ENCODE assay signal across 23 mouse cellular contexts in genomic region chr2:164107125-164107874, GRCm38 (mm10). TPM values are rescaled to one million over a fixed set of nuclear protein-coding genes. Genes with fewer than 3 reads are reported as not detected.
A peak's percentile ranks its signal among the peaks of the same experiment; 100 is the strongest.
DNase-seq lines count a peak whose midpoint lies in the region; ATAC-seq and TF ChIP-seq lines count a peak whose summit lies in the region.
"Had no signal": no experiment of that assay in that cellular context is flagged by ENCODE, and none has a peak within 500 bp of the region (broad histone marks: within the 10 kb centered on the region; RNA-seq: fewer than 3 reads in every experiment).

No protein-coding gene starts in this region.

- H3K4me3 ChIP-seq in gastrocnemius, adult 2 months, result no peak overlapping the region
- H3K4me3 ChIP-seq in hindbrain, postnatal 0 days (ENCODE audit: low read length), result no peak overlapping the region
- no peak overlapping the region for H3K4me3 ChIP-seq in hindbrain, embryonic 14.5 days (replicated peaks; ENCODE audit: low read length)
- no peak overlapping the region for H3K4me3 ChIP-seq in limb, embryonic 13.5 days
- no peak overlapping the region for H3K4me3 ChIP-seq in forebrain, embryonic 10.5 days
- H3K4me3 ChIP-seq: forebrain, embryonic 15.5 days; hindbrain, embryonic 12.5 days; liver, embryonic 12.5 days; stomach, embryonic 15.5 days had no signal

- intact Hi-C loops in gastrocnemius, adult 2 months (cut with DNase I), result no loop called here

- peaks cover 8% of the 10 kb centered on the region; the same call in 1 of the 2 replicates for H3K36me3 ChIP-seq in hindbrain, postnatal 0 days (ENCODE audit: insufficient read depth, low read length)
- peaks cover 52% of the 10 kb centered on the region for H3K36me3 ChIP-seq in hindbrain, embryonic 14.5 days (replicated peaks; ENCODE audit: control insufficient read depth, insufficient read depth)
- H3K36me3 ChIP-seq in limb, embryonic 13.5 days, result peaks cover 35% of the 10 kb centered on the region
- peaks cover 67% of the 10 kb centered on the region for H3K36me3 ChIP-seq in forebrain, embryonic 10.5 days (replicated peaks)

- H3K4me1 ChIP-seq in hindbrain, postnatal 0 days (ENCODE audit: insufficient read depth, low read length), result no peaks in the 10 kb centered on the region
- H3K4me1 ChIP-seq in hindbrain, embryonic 14.5 days (replicated peaks; ENCODE audit: control insufficient read depth, insufficient read depth, low read length), result no peaks in the 10 kb centered on the region
- peaks cover 40% of the 10 kb centered on the region for H3K4me1 ChIP-seq in limb, embryonic 13.5 days
- H3K4me1 ChIP-seq in forebrain, embryonic 10.5 days, result peaks cover 12% of the 10 kb centered on the region
- H3K4me1 ChIP-seq: forebrain, embryonic 15.5 days; hindbrain, embryonic 12.5 days; liver, embryonic 12.5 days; stomach, embryonic 15.5 days had no signal

- H3K9ac ChIP-seq in hindbrain, postnatal 0 days (replicated peaks; ENCODE audit: low read length), result no peak overlapping the region
- no peak overlapping the region for H3K9ac ChIP-seq in hindbrain, embryonic 14.5 days
- H3K9ac ChIP-seq in limb, embryonic 13.5 days, result no peak overlapping the region
- H3K9ac ChIP-seq: forebrain, embryonic 15.5 days; hindbrain, embryonic 12.5 days; liver, embryonic 12.5 days; stomach, embryonic 15.5 days had no signal

- ATAC-seq in hindbrain, postnatal 0 days, result peak; percentile 51; the same call in 1 of the 2 replicates
- no peak for ATAC-seq in hindbrain, embryonic 14.5 days (ENCODE audit: low FRiP score)
- no peak for ATAC-seq in limb, embryonic 13.5 days (ENCODE audit: low FRiP score, low read depth)
- ATAC-seq: CD4-positive, CD25-positive, alpha-beta regulatory T cell, adult 4 months; forebrain, embryonic 15.5 days; intestine, embryonic 16.5 days; liver, embryonic 12.5 days had no signal

- WGBS in hindbrain, postnatal 0 days, result 58% methylated on average over 16 of the region's 16 CpGs
- 74% methylated on average over 16 of the region's 16 CpGs for WGBS in hindbrain, embryonic 14.5 days
- 72% methylated on average over 16 of the region's 16 CpGs for WGBS in limb, embryonic 13.5 days
- 77% methylated on average over 16 of the region's 16 CpGs for WGBS in forebrain, embryonic 10.5 days

- no peak for TF ChIP-seq CTCF in gastrocnemius, adult 2 months (IDR thresholded peaks at IDR 0.05)
- no peak for TF ChIP-seq CTCF in hindbrain, postnatal 0 days (IDR thresholded peaks at IDR 0.05; ENCODE audit: low read depth)

- H3K27ac ChIP-seq in gastrocnemius, adult 2 months, result peak overlapping the region; percentile 24
- H3K27ac ChIP-seq in hindbrain, postnatal 0 days, result no peak overlapping the region
- no peak overlapping the region for H3K27ac ChIP-seq in hindbrain, embryonic 14.5 days
- peak overlapping the region; percentile 79; the same call in 1 of the 2 replicates for H3K27ac ChIP-seq in limb, embryonic 13.5 days
- no peak overlapping the region for H3K27ac ChIP-seq in forebrain, embryonic 10.5 days
- H3K27ac ChIP-seq: forebrain, embryonic 15.5 days; hindbrain, embryonic 12.5 days; liver, embryonic 12.5 days; stomach, embryonic 15.5 days had no signal

- DNase-seq in gastrocnemius, adult 2 months, result no peak
- DNase-seq in gastrocnemius, postnatal 4 days (ENCODE audit: low spot score in 2 of 2), result no peak
- DNase-seq in hindbrain, postnatal 0 days (ENCODE audit: low spot score), result peak; percentile 20
- DNase-seq in hindbrain, embryonic 14.5 days (ENCODE audit: low spot score), result no peak
- peak; percentile 44 for DNase-seq in R1 (ENCODE audit: low read depth, low spot score)
- no peak for DNase-seq in frontal cortex, postnatal 14 days (ENCODE audit: low spot score in 2 of 2)
- DNase-seq in forebrain, embryonic 10.5 days (ENCODE audit: extremely low spot score, low spot score), result no peak
- DNase-seq: adrenal gland, postnatal 36 days; cerebellum, adult 18-20 months; cerebellum, postnatal 25 days; embryo, embryonic 11 days; gastrocnemius, postnatal 36 days; lung, adult 2 months; lung, postnatal 36 days; thymus, adult 18-20 months had no signal

- H3K9me3 ChIP-seq in hindbrain, postnatal 0 days (ENCODE audit: low read length), result no peaks in the 10 kb centered on the region
- H3K9me3 ChIP-seq in hindbrain, embryonic 14.5 days (ENCODE audit: control insufficient read depth, low read length), result no peaks in the 10 kb centered on the region
- H3K9me3 ChIP-seq in limb, embryonic 13.5 days, result no peaks in the 10 kb centered on the region
- H3K9me3 ChIP-seq in forebrain, embryonic 10.5 days, result no peaks in the 10 kb centered on the region
- H3K9me3 ChIP-seq: forebrain, embryonic 15.5 days; G1E; hindbrain, embryonic 12.5 days; liver, embryonic 12.5 days; stomach, embryonic 15.5 days had no signal

- no peak overlapping the region for H3K4me2 ChIP-seq in hindbrain, postnatal 0 days (ENCODE audit: low read depth, low read length)
- no peak overlapping the region for H3K4me2 ChIP-seq in hindbrain, embryonic 14.5 days (replicated peaks)
- no peak overlapping the region for H3K4me2 ChIP-seq in limb, embryonic 13.5 days (replicated peaks)
- H3K4me2 ChIP-seq: forebrain, embryonic 15.5 days; hindbrain, embryonic 12.5 days; liver, embryonic 12.5 days; stomach, embryonic 15.5 days had no signal

- H3K27me3 ChIP-seq in hindbrain, postnatal 0 days (ENCODE audit: insufficient read depth, low read length), result no peaks in the 10 kb centered on the region
- no peaks in the 10 kb centered on the region for H3K27me3 ChIP-seq in hindbrain, embryonic 14.5 days (ENCODE audit: control insufficient read depth, insufficient read depth, low read length)
- H3K27me3 ChIP-seq in limb, embryonic 13.5 days, result no peaks in the 10 kb centered on the region
- no peaks in the 10 kb centered on the region for H3K27me3 ChIP-seq in forebrain, embryonic 10.5 days (ENCODE audit: poor library complexity, severe bottlenecking)
- H3K27me3 ChIP-seq: forebrain, embryonic 15.5 days; hindbrain, embryonic 12.5 days; liver, embryonic 12.5 days; stomach, embryonic 15.5 days had no signal

RNA-seq across cellular contexts. Expression of gene Tomm34, which starts 36.3 kb away (rescaled TPM):
- total RNA-seq in gastrocnemius, adult 2 months (2021), result 10 to 100 TPM; 12.5 to 16.3 TPM
- total RNA-seq in gastrocnemius, postnatal 4 days (2021), result 10 to 100 TPM; 25.2 to 25.4 TPM
- total RNA-seq in hindbrain, postnatal 0 days (2014; rRNA removed), result 38.9 and 45.8 TPM in 2 replicates
- 45.8 and 46.5 TPM in 2 replicates for polyA plus RNA-seq in hindbrain, postnatal 0 days (2015; fragmentation: Nextera tagmentation; extraction: Ambion mirVana)
- 48.3 and 48.9 TPM in 2 replicates for polyA plus RNA-seq in hindbrain, embryonic 14.5 days (2014; fragmentation: Nextera tagmentation; extraction: Ambion mirVana)
- 57.8 and 61.7 TPM in 2 replicates for polyA plus RNA-seq in limb, embryonic 13.5 days (2015; fragmentation: Nextera tagmentation; extraction: Ambion mirVana)
- polyA plus RNA-seq in forebrain, embryonic 10.5 days (2016; fragmentation: Nextera tagmentation; extraction: Ambion mirVana), result 59.4 and 59.9 TPM in 2 replicates

RNA-seq across cellular contexts. Expression of gene Stk4, which starts 37.2 kb away (rescaled TPM):
- total RNA-seq in gastrocnemius, adult 2 months (2021), result 1 to 10 TPM; 6.8 to 8.7 TPM
- total RNA-seq in gastrocnemius, postnatal 4 days (2021), result 10 to 100 TPM; 19.1 to 21.3 TPM
- total RNA-seq in hindbrain, postnatal 0 days (2014; rRNA removed), result 19.7 and 23.9 TPM in 2 replicates
- polyA plus RNA-seq in hindbrain, postnatal 0 days (2015; fragmentation: Nextera tagmentation; extraction: Ambion mirVana), result 13.1 and 13.2 TPM in 2 replicates
- 26.6 and 27.4 TPM in 2 replicates for polyA plus RNA-seq in hindbrain, embryonic 14.5 days (2014; fragmentation: Nextera tagmentation; extraction: Ambion mirVana)
- polyA plus RNA-seq in limb, embryonic 13.5 days (2015; fragmentation: Nextera tagmentation; extraction: Ambion mirVana), result 17.5 and 20.1 TPM in 2 replicates
- polyA plus RNA-seq in forebrain, embryonic 10.5 days (2016; fragmentation: Nextera tagmentation; extraction: Ambion mirVana), result 38.8 and 39.8 TPM in 2 replicates

Comparison
In these comparisons a context has a peak if more than half of its experiments do, and no peak if none do; other contexts are left out.
1. DNase-seq: peak in hindbrain, postnatal 0 days (single experiment) and R1 (single experiment); none in gastrocnemius, adult 2 months (single experiment), gastrocnemius, postnatal 4 days (0 of 2), hindbrain, embryonic 14.5 days (single experiment), frontal cortex, postnatal 14 days (0 of 2) and forebrain, embryonic 10.5 days (single experiment).
2. H3K27ac ChIP-seq: peak in gastrocnemius, adult 2 months (single experiment) and limb, embryonic 13.5 days (single experiment); none in hindbrain, postnatal 0 days (single experiment), hindbrain, embryonic 14.5 days (single experiment) and forebrain, embryonic 10.5 days (single experiment).